Mouse (Mus musculus) right cerebral cortex, postnatal 36 days (tissue): Measurements from ENCODE around the gene Zc3h7b.
"Not testable (repeated sequence)": the region's sequence is repeated elsewhere in the genome, so short reads cannot be mapped to it uniquely, and the experiment has no call there.

Experiments used
- DNase-seq, 2 experiments: peaks; one replicate each; pipeline ENCODE4 v3.0.0; 2022; ENCODE audit warnings: low spot score in 2 of 2, mixed read lengths in 1 of 2

The Zc3h7b gene

GRCm38 (mm10) chr15:81744992-81745600 is at the start of gene Zc3h7b, which contains the start of gene Rangap1:
TSS of gene Zc3h7b (plus strand) at chr15:81745057.
TSS of gene Rangap1 (minus strand) at chr15:81745530.
- peak; percentile 63 to 64 for DNase-seq

DNA sequence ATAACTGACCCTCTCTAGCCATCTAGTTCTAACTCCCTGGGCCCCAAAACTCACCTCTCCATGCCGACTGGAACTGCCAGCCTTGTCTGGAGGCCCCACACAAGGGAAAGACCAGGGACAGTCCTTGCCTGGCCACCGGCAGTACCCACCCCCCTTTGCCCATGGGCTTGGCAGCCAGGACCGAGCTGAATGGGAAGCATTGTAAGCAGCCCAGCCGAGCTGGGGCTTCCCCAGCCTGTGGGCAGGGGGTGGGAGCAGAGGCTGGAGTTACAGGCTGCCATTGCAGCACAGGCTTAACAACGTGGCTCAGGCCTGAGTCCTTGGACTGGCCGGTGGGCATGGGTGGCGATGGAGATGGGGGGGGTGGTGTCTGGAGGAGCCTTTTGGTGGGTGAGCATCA is 47.7 kb upstream of the Zc3h7b start, which contains the start of gene Chadl:
TSS of gene Chadl (minus strand) at position 113 of the 400 bp plus-strand sequence.
- DNase-seq, result no peak

DNA sequence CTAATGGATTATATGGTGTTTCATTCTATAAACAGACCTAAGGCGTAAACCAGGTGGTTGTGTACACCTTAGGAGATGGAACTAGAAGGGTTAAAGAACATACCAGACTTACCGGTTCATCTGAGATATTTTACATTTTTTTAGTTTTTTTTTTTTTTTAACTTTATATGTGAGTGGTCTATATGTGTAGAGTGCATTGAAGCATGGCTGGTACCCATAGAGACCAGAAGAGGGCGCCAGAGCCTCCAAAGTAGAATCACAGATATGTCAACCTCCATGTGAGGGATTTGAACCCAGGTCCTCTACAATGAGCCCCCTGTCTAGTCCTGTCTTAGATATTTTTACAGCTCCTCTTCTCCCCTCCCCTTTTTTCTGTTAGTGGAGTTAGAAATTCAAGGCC is 47.0 kb upstream of the Zc3h7b start:
- no peak for DNase-seq

DNA sequence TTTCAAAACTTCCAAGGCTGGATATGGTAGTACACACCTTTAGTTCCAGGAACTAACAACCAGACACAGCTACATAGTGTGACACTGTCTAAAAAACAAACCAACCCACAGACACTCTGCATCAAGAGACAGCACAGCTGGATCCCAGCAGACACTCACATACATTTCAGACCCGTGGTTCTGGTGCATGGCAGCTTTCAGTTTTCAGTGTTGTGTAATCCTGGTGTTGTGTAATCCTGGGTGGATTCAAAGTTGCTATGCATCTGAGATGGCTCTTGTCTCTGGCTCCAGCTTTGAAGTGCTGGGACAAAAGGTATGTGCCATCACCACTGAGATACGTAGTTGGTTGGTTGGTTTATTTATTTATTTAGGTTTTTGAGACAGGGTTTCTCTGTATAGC is 46.3 kb upstream of the Zc3h7b start:
- DNase-seq, result no peak

DNA sequence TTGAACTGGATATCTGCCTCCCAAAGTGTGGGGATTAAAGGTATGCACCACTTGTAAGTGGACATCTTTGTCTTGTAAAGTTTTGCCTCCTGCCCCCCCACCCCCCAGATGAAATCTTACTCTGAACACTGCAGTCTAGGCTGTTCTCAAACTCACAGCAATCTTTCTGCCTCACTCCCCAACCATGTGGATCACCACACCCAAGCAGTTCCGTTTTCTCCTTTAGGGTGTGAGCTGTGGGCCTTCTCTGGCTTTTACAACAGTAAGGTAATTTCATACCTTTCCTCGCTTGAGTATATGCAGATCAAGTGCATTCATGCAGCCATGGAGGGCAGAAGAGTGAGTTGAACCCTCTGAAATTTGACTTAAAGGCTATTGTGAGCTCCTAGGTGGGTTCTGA is 44.7 kb upstream of the Zc3h7b start:
- no peak for DNase-seq

DNA sequence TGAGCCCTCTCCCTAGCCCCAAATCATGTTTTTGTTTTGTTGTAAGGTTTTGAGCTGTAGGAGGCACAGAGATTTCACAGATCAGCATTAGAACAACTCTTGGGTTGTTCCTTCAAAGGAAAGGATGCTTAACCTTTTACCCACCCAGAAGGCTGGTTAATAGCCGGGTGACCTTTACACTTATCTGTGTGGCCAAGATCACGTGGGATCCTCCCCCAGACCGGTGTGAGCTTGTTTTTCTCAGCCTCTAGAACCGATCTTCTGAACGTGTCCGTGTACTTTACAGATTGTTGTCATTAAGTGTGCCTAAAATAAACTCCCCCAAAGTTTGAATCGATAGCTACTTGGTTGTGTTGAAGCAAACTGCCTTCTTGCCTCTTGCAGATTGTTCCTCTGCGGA is 44.3 kb upstream of the Zc3h7b start:
- DNase-seq, result no peak

GRCm38 (mm10) chr15:81701350-81701749 is 43.5 kb upstream of the Zc3h7b start:
- DNase-seq, result not testable (repeated sequence)

DNA sequence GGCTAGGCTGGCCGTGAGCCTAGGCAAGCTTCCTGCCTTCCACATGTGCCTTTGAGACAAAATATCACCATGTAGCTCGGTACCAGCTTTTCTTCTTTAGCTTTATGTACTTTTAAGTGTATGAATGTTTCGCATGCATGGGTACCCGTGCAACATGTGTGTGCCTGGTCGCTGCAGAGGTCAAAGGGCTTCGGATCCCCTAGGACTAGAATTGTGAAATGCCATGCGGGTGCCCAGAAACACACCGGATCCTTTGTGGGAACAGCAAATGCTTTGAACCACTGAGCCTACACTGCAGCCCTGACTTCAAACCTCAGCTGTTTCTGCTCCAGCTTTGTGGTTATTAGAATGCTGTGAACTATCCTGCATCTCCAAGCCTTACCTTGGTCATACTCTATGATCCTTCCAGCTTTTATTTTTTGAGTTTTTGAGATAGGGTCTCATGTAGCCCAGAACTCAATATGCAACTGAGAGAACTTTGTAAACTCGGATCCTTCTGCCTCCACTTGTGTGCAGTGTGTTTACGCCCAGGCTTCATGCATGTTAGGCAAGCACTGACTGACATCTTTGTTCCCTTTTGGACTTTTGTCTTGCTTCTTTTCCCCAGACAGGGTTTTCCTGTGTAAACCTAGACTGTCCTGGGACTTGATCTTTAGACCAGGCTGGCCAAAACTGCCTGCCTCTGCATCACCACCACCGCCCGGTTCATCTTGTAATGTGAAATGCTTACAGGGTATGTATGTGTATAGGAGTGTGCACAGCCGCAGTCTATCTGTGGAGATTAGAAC is 42.4 kb upstream of the Zc3h7b start:
- no peak for DNase-seq

DNA sequence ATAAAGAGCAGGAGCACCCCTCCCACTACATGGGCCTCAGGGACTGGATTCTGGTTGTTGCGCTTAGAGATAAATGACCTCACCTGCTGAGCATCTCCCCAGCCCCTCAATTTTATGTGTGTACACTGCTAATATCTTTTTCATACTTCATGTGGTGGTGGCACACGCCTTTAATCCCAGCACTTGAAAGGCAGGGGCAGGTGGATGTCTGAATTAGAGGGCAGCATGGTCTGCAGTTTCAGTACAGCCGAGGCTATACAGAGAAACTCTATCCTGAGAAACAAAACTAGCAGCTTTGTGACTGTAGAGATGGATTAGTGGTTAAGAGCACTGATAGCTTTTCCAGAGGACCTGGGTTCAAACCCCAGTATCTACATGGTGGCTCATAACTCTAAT is 41.8 kb upstream of the Zc3h7b start:
- DNase-seq, result no peak

- no peak for DNase-seq
These were observed 35.9 kb upstream of the Zc3h7b start for GRCm38 (mm10) chr15:81708991-81709390.

DNA sequence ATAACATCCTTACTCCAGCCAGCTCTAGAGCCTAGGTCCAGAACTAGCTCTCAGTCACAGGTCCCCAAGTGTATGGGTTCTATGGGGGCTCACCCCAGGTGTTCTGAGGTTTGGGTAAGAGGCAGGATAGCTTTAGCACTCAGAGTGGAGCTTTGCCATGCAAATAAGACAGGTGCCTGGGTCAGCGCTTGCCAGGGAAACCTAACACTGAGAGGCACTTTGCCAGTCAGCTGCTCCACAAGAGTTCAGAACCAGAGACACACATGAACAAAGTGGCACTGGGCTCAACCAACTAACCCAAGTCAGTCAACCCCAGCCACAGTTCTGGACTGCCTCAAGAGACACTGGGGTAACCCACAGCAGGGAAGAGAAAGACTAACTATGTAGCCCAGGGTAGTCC is 35.2 kb upstream of the Zc3h7b start:
- DNase-seq, result no peak

DNA sequence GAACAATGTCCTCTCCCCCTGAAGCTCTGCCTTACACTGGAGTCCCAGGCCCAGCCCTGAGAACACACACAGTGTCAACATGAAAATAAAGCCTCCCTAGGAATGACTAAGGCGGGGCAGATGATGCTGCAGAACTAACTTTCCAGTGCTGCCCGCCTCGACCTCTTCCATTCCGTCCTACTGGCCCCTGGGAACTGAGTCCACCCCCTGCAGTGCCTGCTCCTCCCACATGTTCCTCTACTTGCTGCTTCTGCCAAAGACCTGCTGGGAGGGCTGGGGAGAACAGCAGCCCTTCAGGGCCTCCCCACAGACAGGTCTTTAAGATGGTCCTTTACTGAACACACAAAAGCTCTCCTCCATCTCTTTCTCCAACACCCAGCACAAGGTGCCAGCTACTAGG is 34.1 kb upstream of the Zc3h7b start:
- no peak for DNase-seq

- DNase-seq, result no peak
These were observed 31.1 kb upstream of the Zc3h7b start for GRCm38 (mm10) chr15:81713742-81714141.

DNA sequence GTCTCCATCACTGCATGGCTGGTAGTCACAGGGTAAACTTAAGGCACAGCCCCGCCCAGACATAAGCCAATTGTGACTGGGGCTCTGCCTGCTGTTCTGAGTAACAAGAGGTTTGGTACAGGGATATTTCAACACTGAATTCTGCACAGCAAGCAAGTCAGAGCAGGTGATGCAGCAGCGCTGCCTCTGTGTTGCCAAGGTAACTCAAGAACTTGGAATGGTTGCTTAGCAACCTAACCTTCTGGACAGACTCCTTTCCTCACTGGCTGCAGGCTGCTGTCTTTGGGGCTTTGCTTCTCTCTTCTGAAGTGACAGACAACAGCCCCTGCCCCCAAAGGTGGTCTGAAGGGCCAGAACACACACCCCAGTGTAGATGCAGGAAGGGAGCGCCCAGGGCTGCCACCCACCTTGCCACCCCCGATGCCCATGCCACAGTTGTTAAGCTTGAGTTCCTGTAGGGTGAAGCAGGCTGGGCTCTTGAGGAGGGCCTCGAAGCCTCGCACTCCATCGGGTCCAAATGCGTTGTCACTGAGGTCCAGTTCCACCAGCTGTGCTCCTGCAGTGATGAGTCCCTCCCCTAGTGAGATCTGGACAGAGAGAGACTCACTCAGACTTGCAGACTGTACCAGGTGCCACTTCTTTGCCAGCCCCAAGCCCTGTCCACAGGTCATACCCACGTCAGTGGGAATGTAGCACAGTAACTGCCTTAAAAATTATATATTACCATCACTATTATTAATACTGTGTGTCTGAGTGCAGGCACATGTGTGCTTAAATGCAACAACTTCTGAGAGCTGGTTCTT is 26.3 kb upstream of the Zc3h7b start:
- DNase-seq, result peak; percentile 45 to 63

DNA sequence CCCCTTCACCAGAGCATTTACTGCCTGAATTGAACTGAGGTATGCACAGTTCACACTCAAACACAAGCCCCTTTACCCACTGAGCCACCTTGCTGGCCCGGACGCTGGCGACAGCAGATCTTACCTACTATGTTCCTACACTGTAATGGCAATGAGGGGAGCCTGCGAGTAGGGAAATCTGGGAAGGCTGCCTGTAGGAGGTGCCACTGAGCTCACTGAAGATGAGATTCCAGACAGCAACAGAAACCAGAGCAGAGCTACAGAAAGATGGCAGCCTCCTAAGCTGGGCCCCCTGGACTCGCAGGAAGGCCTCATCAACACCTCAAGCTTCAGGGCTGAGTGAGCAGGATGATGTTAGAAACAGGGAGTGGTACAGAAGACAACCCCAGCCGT is 25.7 kb upstream of the Zc3h7b start:
- DNase-seq, result no peak

DNA sequence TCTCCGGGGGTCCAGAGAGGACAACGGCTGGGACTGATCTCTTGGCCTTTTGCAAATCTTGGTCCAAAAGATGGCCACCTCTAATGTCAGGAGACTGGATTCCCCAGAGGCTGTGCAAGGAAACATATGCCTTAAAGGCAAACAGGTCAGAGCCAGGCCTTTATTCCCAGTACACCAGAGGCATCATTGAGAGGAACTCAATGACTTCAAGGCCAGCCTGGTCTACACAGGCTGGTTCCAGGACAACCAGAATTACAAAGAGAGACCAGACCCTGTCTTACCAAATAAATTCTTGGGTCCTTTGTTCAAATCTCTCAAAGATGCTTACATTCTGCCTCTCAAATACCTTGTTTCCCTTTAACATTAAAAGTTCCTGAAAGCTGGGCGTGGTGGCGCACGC is 22.5 kb upstream of the Zc3h7b start:
- DNase-seq, result no peak

GRCm38 (mm10) chr15:81723653-81724052 is 21.2 kb upstream of the Zc3h7b start:
- no peak for DNase-seq

- DNase-seq, result no peak
These were observed 18.9 kb upstream of the Zc3h7b start for GRCm38 (mm10) chr15:81725965-81726364.

GRCm38 (mm10) chr15:81729241-81729791 is 15.5 kb upstream of the Zc3h7b start:
- DNase-seq, result peak; percentile 76 to 78

DNA sequence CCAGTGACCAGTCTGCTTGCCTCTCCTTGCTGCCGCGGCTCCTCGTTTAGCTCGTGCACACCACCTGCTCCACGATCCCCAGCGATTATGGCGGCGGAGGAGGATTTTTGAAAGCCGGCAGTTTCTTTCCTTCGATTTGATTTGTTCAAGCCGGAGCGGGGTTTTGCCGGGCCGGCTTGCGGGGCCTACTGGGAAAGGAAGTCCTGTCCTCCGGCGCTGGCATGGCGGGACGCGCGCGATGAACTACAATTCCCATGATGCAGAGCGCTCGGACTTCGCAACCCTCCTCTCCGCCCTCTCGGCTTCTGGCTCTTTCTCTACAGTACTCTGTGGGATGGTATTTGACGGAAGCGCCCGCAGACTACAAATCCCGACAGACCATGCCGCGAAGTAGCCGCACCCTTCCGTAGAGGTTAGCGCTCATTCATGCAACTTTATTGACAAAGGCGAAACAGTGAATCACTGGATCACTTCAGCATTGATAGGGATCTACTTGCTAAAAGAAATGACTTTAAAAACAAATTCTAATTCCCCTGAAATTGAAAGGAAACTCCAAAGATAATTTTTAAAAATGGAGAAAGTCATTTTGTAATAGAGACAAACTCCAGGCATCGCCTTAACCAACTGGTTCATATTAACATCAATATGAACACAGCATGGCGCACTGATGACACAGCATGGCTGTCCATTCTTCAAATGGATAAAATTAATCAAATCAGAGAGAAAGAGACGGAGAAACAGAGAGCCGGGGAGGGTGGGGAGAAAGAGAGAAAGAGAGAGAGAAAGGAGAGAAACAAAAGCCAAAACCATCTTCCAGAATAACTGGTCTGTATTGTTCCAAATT is 14.8 kb upstream of the Zc3h7b start:
- DNase-seq, result peak; percentile 99

DNA sequence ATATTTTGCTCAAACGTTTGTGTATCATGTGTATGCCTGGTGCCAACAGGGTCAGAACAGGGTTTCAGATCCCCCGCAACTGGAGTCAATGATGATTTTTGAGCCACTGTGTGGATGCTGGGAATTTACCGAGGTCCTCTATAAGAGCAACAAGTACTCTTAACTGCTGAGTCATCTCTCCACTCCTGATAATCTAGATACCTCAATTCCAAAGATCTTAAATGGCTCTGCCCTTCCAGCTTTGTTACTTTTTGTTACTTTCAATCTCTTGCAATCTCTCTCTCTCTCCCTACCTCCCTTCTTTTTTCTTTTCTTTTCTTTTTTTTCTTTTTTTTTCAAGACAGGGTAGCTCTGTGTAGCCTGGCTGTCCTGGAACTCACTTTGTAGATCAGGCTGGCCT is 9.8 kb upstream of the Zc3h7b start:
- DNase-seq, result no peak
